Mouse (Mus musculus) hindbrain, embryonic 10.5 days (tissue): ENCODE measurements at regions not wholly inside any gene's neighbourhood (a gene's known extent, or its start where the extent isn't known, plus 50 kb on each side); places are given as distances from the start of the nearest gene placed in this dataset.

Experiments used
- DNase-seq: peaks from one replicate; pipeline ENCODE4 v3.0.0-alpha.2; 2017; ENCODE audit warnings: low spot score
- H3K27ac ChIP-seq: fragments of 300-500 bp; sonication (generic); 2 replicates; pipeline ENCODE4 v1.5.1; 2016; ENCODE audit warnings: mild to moderate bottlenecking, moderate library complexity
- H3K27me3 ChIP-seq: fragments of 300-500 bp; sonication (generic); 2 replicates; pipeline ENCODE4 v1.6.1; 2016; ENCODE audit warnings: mild to moderate bottlenecking; ENCODE audit not compliant: poor library complexity, insufficient read depth, severe bottlenecking
- H3K36me3 ChIP-seq: fragments of 300-500 bp; sonication (generic); 2 replicates; pipeline ENCODE4 v1.6.1; 2016; ENCODE audit warnings: mild to moderate bottlenecking, moderate library complexity
- H3K4me1 ChIP-seq: fragments of 300-500 bp; sonication (generic); replicated peaks from 2 replicates; pipeline ENCODE4 v1.6.1; 2016; ENCODE audit warnings: mild to moderate bottlenecking
- H3K4me3 ChIP-seq: fragments of 300-500 bp; sonication (generic); 2 replicates; pipeline ENCODE4 v1.5.1; 2016; ENCODE audit warnings: mild to moderate bottlenecking, moderate library complexity
- H3K9me3 ChIP-seq: fragments of 300-500 bp; sonication (generic); 2 replicates; pipeline ENCODE4 v1.6.1; 2016; ENCODE audit warnings: mild to moderate bottlenecking, moderate library complexity
- WGBS: fragments of 180-500 bp; shearing (Covaris S2); methylation state at CpG from one replicate; pipeline ENCODE4 v1.1.7; 2016; 5-methylcytosine and 5-hydroxymethylcytosine counted together

DNA sequence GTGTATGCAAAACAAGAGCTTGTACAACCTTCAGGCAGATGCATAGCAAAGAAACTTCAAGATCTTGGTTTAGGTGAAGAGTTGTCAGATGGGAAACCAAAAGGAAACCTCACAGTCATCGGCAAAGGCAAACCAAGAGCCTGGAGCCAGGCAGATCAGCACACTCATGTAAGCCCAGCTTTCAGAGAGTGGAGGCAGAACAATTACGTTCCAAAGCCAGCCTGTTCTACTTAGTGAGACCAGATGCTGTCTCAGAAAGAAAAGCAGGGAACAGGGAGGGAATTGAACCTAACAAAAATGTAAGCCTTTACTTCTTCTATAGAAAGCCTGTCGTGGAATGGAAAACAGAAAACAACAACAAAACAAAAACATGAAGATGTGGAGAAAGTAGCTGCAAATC, 97.4 kb upstream of the Btg1 start:
- DNase-seq, result no peak
- 79% methylated on average over 3 of the region's 3 CpGs for WGBS

DNA sequence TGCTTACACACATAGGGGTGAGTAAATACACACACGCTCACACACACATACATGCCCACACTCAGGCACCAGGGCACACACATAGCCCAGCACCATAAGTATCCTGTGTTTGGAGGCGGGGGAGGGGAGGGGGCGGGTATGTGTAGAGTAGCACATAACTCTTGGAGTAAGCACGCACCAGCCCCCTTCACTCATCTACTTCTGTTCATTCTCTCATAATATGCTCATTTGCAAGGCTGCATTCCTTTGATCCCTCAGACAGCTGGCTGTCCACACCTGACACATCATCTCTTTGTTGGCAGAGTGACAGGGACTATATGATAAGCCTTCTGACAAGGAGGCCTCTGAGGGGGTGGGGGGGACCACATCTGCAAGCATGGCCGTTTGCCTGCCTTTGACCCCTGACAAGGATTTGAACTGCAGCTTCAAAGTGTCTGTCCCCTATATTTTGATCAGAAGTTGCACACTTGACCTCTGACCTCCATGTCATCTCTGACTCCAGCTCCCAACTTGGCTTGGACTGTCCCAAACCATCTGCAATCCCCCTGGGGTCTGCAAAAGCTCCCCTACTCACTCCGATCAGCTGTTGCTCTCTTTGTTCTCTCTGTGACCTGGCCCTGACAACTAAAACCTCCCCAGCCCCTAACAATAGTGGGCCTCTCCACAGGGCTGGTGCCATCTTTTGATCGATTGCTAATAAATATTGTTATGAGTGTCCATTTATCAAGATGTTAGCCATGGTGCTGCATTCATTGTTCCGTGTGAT, 95.6 kb upstream of the Btg1 start:
- Histone ChIP-seq H3K4me3 (no peak overlapping the region), H3K9me3 (no peaks in the 10 kb centered on the region), H3K27ac (peak overlapping the region; percentile 50), H3K27me3 (no peaks in the 10 kb centered on the region), H3K36me3 (no peaks in the 10 kb centered on the region), H3K4me1 (peaks cover 22% of the 10 kb centered on the region)
- WGBS, result 49% methylated on average over 8 of the region's 8 CpGs
- DNase-seq, result peak; percentile 65

More for the DNA sequence above, 97.4 kb upstream of the Btg1 start:
- H3K4me3 ChIP-seq, result no peak overlapping the region
- peaks cover 17% of the 10 kb centered on the region for H3K4me1 ChIP-seq
- H3K36me3 ChIP-seq, result no peaks in the 10 kb centered on the region
- H3K27ac ChIP-seq, result no peak overlapping the region
- no peaks in the 10 kb centered on the region for H3K9me3 ChIP-seq
- no peaks in the 10 kb centered on the region for H3K27me3 ChIP-seq

DNA sequence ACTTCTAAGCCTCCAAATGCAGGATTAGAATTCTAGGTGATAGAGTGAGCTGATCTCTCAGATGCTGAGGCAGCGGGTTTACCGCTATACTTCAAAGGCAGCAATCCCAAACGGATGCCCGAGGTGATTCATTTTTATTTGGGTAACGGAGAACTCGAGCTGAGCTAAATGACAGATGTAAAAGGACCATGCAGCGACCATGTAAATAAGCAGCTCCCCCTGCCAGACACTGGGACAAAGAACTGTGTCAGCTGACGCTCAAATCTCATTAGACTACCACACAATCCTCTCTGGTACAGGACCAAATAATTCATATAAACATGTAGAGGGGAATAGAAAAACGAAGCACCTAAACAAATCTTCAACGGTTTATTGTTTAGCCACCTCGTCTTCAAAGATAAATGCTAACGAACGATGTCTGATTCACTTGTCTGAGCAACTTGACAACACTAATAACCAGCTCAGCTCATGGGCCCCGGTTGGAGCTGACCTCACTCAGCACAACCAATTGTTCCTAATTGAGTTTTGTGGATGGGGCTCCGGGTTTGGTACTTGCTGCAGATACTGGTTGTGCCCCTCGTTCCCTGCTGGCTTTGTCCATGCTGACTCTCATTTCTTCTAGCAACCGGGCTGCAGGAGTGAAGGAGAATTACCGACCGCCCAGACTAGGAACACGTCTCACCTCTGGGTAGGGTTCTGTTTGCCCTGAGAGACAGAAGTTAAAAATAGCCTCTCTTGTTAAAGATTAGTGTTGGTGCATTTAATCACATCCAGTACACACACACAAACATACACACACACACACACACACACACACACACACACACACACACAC, 92.6 kb upstream of the Btg1 start:
- Histone ChIP-seq H3K27me3 (no peaks in the 10 kb centered on the region), H3K36me3 (no peaks in the 10 kb centered on the region), H3K27ac (peak overlapping the region; percentile 78), H3K9me3 (no peaks in the 10 kb centered on the region), H3K4me1 (peaks cover 22% of the 10 kb centered on the region), H3K4me3 (no peak overlapping the region)
- peak; percentile 23 for DNase-seq
- 53% methylated on average over 20 of the region's 20 CpGs for WGBS

DNA sequence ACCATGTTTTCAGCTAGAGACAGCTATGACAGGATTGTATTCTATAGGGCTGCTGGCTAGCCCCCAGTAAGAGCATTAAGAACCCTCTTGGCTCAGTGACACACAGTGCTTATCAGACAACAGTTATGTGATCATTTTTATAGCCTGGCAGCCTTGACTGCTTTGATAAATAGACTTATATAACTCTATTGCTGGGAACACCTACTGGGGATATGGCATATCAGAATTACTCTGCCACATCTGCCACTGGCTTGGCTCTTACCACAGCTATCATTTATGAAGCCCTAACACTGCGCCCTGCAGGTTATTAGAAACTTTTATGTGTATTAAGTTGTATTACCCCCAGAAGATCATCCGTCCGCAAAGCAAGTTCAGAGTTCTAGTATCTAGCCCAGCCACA, 88.9 kb upstream of the Btg1 start:
- 93% methylated on average over 3 of the region's 3 CpGs for WGBS

DNA sequence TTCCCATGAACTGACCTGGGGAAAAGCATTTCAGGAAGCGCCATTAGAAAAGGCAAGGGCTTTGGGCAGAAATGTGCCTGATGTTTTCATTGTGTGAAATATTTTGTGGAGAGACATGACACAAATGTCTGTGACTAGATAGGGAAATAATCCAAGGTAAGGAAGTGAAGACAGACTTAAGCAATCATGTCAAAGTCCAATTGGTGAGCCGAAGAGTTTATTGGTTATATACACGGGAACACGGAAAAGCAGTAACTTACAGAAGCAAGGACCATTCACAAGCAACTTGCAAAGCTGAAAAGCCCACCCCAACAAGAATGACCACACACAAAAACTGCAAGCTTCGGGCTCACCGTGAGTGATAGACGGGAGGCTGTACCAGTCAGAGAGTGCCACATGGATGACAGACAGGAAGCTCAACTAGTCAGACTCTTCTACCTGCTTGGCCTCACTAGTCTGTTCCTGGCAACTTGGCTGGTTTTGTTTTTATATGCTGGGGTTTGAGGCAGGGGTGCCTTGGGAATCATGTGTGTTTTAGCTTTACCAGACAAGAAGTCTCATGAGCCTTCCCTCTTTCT, 82.2 kb upstream of the Btg1 start:
- DNase-seq, result no peak
- Histone ChIP-seq H3K9me3 (no peaks in the 10 kb centered on the region), H3K27me3 (no peaks in the 10 kb centered on the region), H3K4me1 (no peaks in the 10 kb centered on the region), H3K4me3 (no peak overlapping the region), H3K27ac (no peak overlapping the region), H3K36me3 (no peaks in the 10 kb centered on the region)
- 92% methylated on average over 7 of the region's 7 CpGs for WGBS

More for the DNA sequence above, 88.9 kb upstream of the Btg1 start:
- Histone ChIP-seq H3K36me3 (no peaks in the 10 kb centered on the region), H3K4me1 (peaks cover 14% of the 10 kb centered on the region), H3K27ac (no peak overlapping the region), H3K4me3 (no peak overlapping the region), H3K9me3 (no peaks in the 10 kb centered on the region), H3K27me3 (no peaks in the 10 kb centered on the region)
- no peak for DNase-seq

DNA sequence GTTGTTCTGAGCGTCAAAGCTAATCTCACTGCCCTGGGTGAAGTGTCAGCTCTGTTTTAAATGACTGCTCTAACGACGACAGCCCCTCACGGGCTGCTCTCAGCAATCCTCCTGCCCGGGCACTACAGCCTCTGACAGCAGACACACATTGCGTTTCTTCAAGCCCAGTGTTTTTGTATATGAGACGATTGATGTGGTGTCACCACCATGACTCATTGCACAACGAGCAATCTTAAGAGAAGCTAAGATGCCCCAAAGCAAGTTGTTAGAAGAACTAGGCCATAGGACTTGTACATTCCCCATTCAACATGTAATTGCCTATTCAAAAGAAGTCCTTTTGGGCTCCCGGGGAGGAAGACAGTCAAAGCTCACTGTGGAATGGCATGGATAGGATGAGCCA, 81.3 kb upstream of the Btg1 start:
- Histone ChIP-seq H3K4me3 (no peak overlapping the region), H3K27me3 (no peaks in the 10 kb centered on the region), H3K27ac (no peak overlapping the region), H3K9me3 (no peaks in the 10 kb centered on the region), H3K36me3 (no peaks in the 10 kb centered on the region), H3K4me1 (no peaks in the 10 kb centered on the region)
- 76% methylated on average over 9 of the region's 9 CpGs for WGBS
- DNase-seq, result no peak

DNA sequence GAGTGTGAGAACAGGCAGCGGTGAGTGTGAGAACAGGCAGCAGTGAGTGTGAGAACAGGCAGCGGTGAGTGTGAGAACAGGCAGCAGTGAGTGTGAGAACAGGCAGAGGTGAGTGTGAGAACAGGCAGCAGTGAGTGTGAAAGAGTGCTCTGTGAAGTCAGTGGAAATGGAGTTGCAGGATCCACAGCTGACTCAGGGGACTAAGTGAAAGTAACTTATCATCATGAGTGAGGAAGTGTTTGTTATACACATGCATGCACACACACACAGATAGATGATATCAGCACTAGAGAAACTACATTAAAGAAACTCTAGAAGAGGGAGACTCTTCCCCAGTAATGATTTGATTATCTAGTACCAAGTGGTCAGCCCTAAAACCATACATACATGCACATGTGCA, 76.0 kb upstream of the Btg1 start:
- H3K36me3 ChIP-seq, result no peaks in the 10 kb centered on the region
- H3K27ac ChIP-seq, result no peak overlapping the region
- no peak for DNase-seq
- 97% methylated on average over 2 of the region's 2 CpGs for WGBS
- no peak overlapping the region for H3K4me3 ChIP-seq
- no peaks in the 10 kb centered on the region for H3K27me3 ChIP-seq
- H3K4me1 ChIP-seq, result no peaks in the 10 kb centered on the region
- H3K9me3 ChIP-seq, result no peaks in the 10 kb centered on the region

DNA sequence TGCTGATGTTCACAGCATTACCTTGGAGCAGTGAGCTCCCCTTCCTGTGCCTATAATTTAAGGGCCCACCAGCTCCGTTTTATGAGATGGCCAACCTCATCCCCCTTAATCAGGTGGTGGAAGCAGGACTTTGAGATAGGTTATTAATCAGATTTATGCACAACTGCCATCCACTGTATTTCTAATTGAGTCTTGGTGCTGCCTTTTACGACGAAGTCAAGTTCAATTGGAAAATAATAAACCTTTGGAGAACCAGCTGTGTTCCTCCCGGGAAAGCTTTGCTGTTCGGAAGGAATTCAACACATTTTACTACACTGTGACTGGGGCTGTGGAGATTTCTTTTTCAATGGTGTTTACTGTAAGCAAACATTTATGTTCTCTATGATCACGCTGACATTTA, 71.5 kb upstream of the Btg1 start:
- 84% methylated on average over 6 of the region's 6 CpGs for WGBS

DNA sequence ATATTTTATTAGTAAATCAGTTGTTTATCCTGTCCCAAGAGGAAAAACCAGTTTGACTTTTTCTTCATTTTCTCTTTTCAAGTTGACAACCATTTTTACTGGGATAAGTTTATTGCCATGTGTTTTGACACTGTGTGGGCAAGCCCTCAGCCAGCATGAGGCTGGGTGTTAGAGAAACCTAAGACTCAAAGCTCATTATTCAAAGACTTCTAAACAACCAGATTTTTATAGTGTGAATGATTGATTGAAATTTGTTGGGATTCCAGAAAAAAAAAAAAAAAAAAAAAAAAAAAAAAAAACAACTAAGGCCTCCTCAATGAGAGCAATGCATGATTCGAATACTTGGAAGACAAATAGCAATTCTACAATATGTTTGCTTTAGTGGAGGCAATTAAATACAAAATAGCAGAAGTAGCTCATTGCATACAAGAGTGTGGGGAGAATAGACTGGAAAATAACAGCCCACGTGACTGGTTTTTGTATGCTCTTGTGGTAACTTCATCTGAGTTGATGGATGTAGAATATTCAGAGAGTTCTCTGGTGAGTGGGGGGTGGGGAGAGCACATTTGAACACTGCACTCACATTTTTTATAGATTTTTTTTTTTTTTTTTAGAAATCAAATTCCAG, 70.9 kb upstream of the Btg1 start:
- Histone ChIP-seq H3K4me3 (no peak overlapping the region), H3K27ac (no peak overlapping the region), H3K9me3 (no peaks in the 10 kb centered on the region), H3K36me3 (no peaks in the 10 kb centered on the region), H3K27me3 (no peaks in the 10 kb centered on the region), H3K4me1 (peaks cover 9% of the 10 kb centered on the region; the same call in 1 of the 2 replicates)
- 83% methylated on average over 2 of the region's 2 CpGs for WGBS
- no peak for DNase-seq

More for the DNA sequence above, 71.5 kb upstream of the Btg1 start:
- H3K9me3 ChIP-seq, result no peaks in the 10 kb centered on the region
- no peak for DNase-seq
- no peak overlapping the region for H3K4me3 ChIP-seq
- H3K4me1 ChIP-seq, result peaks cover 9% of the 10 kb centered on the region; the same call in 1 of the 2 replicates
- no peaks in the 10 kb centered on the region for H3K36me3 ChIP-seq
- no peaks in the 10 kb centered on the region for H3K27me3 ChIP-seq
- H3K27ac ChIP-seq, result no peak overlapping the region

DNA sequence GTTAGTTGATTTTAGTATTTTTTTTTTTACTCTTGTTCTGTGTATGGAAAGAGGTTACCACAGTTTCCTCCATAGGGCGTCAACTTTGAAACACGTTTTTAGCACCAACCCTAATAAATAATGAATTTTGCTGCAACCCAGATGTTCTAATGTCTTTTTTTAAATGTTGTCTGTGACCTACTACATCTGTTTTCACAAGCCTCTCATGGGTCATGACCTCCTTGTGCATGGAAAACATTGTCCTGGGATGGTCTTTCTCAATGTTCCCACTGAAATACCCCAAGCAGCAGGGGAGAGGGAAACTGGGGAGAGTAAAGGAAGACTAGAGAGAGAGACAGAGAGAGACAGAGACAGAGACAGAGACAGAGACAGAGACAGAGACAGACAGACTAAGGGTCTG, 67.2 kb upstream of the Btg1 start:
- 61% methylated on average over 2 of the region's 2 CpGs for WGBS

DNA sequence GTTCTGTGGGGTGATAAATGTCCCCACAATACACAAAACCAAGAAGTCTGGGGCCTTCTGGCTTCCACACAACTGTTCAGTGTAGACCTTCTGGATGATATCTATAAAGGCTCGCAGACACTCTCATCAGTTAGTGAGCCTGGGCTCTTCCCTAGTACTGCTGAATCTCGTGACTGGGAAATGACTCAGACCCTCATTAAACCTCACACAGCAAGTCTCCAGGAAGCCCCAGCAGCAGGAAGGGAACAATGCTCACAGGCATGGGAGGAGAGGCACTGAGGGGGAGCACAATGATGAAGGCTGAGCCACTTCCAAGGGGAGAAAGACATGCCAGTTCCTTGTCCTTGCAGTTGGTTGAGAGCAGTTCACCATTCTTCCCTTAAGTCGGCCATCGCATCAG, 66.5 kb upstream of the Btg1 start:
- Histone ChIP-seq H3K27ac (no peak overlapping the region), H3K9me3 (no peaks in the 10 kb centered on the region), H3K27me3 (no peaks in the 10 kb centered on the region), H3K36me3 (no peaks in the 10 kb centered on the region), H3K4me3 (no peak overlapping the region), H3K4me1 (peaks cover 9% of the 10 kb centered on the region; the same call in 1 of the 2 replicates)
- no peak for DNase-seq
- WGBS, result 81% methylated on average over 4 of the region's 4 CpGs

More for the DNA sequence above, 67.2 kb upstream of the Btg1 start:
- no peaks in the 10 kb centered on the region for H3K27me3 ChIP-seq
- DNase-seq, result no peak
- H3K36me3 ChIP-seq, result no peaks in the 10 kb centered on the region
- no peak overlapping the region for H3K4me3 ChIP-seq
- no peaks in the 10 kb centered on the region for H3K9me3 ChIP-seq
- peaks cover 9% of the 10 kb centered on the region; the same call in 1 of the 2 replicates for H3K4me1 ChIP-seq
- H3K27ac ChIP-seq, result no peak overlapping the region

DNA sequence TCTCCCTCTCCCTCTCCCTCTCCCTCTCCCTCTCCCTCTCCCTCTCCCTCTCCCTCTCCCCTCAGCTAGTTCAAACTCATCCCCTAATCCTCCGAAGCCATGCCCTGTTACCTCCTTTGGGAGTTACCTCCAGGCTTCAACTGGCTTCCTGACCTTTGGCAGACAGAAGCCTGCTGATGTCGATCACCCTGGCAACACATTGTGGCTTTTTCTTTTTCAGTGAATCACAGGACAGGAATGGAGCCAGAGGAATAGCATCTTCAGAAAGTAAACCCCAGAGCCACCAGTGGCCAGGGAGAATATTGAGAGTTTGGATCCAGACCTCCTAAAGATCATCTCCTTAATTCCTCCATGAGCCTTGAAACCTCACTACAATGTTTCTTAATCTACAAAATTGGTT, 59.5 kb upstream of the Btg1 start:
- WGBS, result 29% methylated on average over 2 of the region's 2 CpGs
- no peak overlapping the region for H3K27ac ChIP-seq
- H3K36me3 ChIP-seq, result no peaks in the 10 kb centered on the region
- H3K27me3 ChIP-seq, result no peaks in the 10 kb centered on the region
- DNase-seq, result no peak
- peaks cover 3% of the 10 kb centered on the region; the same call in 1 of the 2 replicates for H3K4me1 ChIP-seq
- no peak overlapping the region for H3K4me3 ChIP-seq
- H3K9me3 ChIP-seq, result no peaks in the 10 kb centered on the region
